ENCODE assay signal across 19 mouse cellular contexts in genomic region chr6:78967641-78968040, GRCm38 (mm10).
"Had no signal": no experiment of that assay in that cellular context is flagged by ENCODE, and none has a peak within 500 bp of the region (broad histone marks: within the 10 kb centered on the region; RNA-seq: fewer than 3 reads in every experiment).

No protein-coding gene starts in this region.

- H3K9ac ChIP-seq: liver, embryonic 12.5 days; liver, embryonic 14.5 days; lung, embryonic 14.5 days; midbrain, embryonic 12.5 days; neural tube, embryonic 12.5 days had no signal

- H3K4me1 ChIP-seq: liver, embryonic 12.5 days; midbrain, embryonic 10.5 days; midbrain, embryonic 12.5 days; neural tube, embryonic 12.5 days had no signal

- H3K9me3 ChIP-seq: liver, embryonic 12.5 days; midbrain, embryonic 10.5 days; midbrain, embryonic 12.5 days; neural tube, embryonic 12.5 days had no signal

- ATAC-seq: liver, embryonic 12.5 days had no signal

- H3K4me3 ChIP-seq: liver, embryonic 12.5 days; midbrain, embryonic 10.5 days; midbrain, embryonic 12.5 days; myocyte; neural tube, embryonic 12.5 days had no signal

- H3K4me2 ChIP-seq: liver, embryonic 12.5 days; lung, embryonic 14.5 days; midbrain, embryonic 12.5 days; neural tube, embryonic 12.5 days had no signal

- H3K36me3 ChIP-seq: liver, embryonic 12.5 days; midbrain, embryonic 10.5 days; midbrain, embryonic 12.5 days; neural tube, embryonic 12.5 days had no signal

- H3K27me3 ChIP-seq: liver, embryonic 12.5 days; midbrain, embryonic 12.5 days; neural tube, embryonic 12.5 days had no signal

- DNase-seq: lung, adult 18-20 months; lung, embryonic 14.5 days; lung, postnatal 10 days; lung, postnatal 4 days; midbrain, embryonic 14.5 days; retina, postnatal 1 day; right cerebral cortex, adult 18-20 months; right cerebral cortex, postnatal 25 days; right cerebral cortex, postnatal 4 days; spleen, adult 18-20 months; thymus, adult 18-20 months; thymus, postnatal 14 days; thymus, postnatal 4 days had no signal

- H3K27ac ChIP-seq: liver, embryonic 12.5 days; liver, embryonic 14.5 days; midbrain, embryonic 10.5 days; midbrain, embryonic 12.5 days; neural tube, embryonic 12.5 days had no signal
